Mouse (Mus musculus) left cerebral cortex, adult 11 months (tissue): ENCODE data around the gene Nat8.
A peak's percentile ranks its signal among the peaks of the same experiment; 100 is the strongest.
"Not testable (repeated sequence)": the region's sequence is repeated elsewhere in the genome, so short reads cannot be mapped to it uniquely, and the experiment has no call there.

Experiments
- DNase-seq: peaks from one replicate; pipeline ENCODE4 v3.0.0; 2022; ENCODE audit warnings: low spot score

The Nat8 gene

DNA sequence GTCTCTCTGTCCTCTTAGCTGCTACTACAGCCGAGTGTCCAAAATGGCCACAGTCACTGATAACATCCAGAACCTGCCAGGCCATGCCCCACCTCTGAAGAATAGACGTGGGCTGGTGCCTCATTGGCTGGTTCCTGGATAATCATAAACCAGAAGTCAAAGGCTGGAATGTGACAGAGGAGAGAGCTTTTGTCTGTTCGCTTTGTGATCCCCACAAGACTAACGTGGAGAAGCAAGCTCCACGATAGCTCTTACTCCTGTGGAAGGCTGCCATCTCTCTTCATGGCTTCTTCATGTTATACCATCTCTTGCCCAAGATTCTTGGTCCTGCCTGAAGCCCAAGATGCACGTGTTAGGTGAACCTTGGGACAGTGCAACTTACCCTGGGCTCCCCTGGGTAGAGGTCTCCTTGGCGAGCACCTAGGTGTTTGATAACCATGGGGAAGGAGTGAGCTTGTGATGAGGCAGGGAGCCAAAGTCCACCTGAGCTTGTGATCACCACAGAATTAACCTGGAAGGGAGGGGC lies at the start of gene Nat8:
Gene Nat8 (minus strand): TSS at position 287 of the 526 bp plus-strand sequence.
- no peak for DNase-seq

DNA sequence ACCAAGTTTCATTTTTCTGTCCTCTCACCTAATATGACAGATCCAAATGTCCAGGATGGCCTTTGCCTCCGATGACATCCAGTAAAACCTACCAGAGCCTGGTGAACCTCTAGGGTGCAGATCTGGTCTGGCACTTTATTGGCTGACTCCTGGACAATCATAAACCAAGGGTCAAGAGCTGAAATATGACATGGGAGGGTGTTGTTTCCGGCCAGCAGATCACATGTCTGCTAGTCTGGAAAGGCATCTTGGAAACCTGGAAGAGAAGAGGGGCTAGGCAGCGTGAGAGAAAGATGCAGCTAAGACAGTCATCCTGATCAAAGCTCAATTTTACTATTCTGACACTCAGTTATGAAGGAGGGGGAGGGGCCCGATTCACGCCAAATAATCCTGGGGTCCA lies 37.1 kb upstream of the Nat8 start, which contains the start of gene Nat8f2:
Gene Nat8f2 (minus strand): TSS at position 153 of the 400 bp plus-strand sequence.
- not testable (repeated sequence) for DNase-seq

DNA sequence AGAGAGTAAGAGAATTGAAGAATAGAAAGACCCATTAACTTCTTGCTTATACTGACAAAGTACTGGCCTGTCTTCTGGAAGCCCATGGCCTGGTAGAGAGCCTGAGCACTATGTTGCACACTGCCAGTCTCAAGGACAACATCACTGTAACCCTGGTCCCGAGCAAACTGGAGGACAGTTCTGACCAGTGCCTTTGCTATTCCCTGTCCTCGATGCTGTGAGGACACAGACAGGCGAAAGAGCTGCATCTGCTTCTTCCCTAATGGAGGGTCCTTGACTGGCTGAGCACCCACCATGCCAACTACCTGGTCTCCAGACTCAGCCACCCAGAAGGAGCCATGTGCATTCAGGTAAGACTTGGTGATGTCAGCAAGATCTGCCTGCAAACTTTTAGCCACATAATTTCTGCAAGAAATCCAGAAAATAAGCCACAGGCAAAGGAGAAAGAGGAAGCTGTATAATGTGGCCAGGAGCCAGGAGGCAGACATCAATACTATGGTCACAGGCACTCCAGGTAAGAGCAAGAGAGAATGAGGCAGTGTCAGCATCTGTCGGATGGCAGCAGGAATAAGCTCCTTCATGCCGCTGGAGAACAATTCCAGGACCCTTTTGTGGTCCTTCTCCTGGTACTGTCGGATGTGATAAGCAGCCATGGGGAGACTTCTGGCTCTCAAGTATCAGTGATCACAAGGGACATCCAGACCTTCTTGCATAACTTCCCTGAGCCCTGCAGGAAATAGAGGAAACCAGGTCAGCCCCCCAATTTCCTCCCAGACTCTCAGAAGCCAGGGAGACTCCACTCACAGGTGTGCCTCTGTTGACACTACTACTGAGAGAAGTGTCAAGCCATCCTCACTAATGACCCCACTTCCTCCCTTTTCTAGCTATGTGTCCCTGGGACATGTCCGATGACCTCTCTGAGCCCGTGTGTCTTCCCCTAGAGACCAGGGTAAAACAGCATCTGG lies 36.1 kb upstream of the Nat8 start:
- DNase-seq, result no peak

DNA sequence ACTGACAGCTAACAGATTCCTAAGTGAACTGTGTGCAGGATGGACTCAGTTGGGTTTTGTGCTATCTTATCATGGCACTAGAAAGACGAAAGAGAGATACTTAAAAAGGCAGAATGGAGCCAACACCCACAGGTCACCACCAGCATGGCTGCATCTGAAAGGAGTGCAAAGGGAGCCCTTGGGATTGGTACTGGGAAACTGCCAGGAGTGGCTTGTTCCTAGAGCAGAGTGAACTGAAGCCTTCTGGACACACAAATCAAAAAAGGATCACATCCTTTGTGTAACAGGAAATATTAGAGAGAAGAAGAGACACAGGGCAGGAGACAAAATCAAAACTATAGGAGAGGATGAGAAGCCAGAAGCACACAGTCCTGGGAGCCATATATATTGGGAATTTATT lies 35.1 kb upstream of the Nat8 start:
- DNase-seq, result not testable (repeated sequence)

DNA sequence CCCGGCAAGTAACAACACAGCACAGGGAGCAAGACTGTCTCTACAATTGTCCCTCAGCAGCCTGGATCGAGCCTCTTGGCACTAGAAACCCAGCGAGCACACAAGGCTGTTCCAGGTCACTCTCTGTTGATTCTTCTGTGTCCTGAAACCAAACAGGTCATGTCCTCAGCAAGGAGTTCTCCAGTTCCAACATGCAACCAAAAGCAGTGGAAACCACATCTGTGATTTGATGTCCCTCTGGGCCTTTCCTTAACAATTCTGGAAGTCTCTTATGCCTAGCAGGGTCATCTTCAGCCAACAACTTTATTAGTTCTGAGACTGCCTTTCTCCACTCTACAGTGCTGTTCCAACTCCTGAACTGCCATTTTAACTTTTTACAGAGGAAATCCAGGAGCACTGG lies 34.3 kb upstream of the Nat8 start:
- not testable (repeated sequence) for DNase-seq

DNA sequence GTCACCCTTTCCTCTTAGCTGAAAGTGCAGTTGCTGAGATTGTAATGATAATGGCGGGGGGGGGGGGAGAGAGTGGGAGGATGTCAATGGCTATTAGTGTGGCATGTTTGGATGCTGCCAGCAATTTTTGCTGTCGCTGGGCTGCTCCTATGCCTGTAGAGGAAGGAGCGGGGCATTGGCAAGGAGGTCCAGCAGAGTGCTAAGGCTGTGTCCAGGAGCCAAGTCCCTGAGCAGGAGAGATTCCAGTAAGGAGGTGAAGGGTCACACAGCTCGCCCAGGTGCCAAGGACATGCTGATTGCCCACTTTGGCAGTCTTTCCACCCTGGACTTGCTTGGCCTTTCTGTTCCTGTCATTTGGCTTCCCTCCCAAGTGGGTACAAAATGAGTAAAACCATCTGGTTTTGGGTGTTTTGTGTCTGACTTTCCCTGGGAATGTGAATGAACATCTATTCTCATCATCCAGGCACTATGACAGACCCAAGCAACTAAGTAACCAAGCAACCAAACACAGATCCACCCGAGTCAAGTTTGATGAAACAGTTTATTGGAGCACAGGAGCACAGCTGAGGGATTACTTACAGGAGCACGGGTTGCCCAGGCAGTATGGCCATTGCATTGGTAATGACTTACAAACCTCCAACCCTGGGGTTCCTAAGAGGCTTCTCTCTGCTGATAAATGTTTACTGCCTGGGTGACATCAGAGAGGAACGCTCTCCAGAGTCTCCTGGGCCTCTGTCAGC lies 33.2 kb upstream of the Nat8 start:
- DNase-seq, result not testable (repeated sequence)

DNA sequence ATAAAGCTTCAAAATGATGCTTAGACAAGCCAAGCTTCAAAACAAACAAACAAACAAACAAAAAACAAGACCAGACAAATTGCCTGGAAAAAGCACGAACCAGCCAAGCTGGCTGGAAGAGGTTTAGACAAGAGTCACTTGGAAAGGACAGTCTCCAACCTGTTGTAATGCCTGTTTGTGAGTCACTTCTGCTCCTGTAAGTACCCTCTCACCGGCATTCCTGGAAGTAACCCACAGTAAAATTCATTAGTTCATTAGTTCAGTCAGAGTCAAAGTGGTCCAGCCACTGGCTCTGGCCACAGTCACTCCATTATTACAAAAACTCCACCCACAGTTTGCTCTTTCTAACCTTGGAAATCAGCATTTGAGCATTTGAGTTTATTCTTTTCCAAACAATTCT lies 32.0 kb upstream of the Nat8 start:
- no peak for DNase-seq

DNA sequence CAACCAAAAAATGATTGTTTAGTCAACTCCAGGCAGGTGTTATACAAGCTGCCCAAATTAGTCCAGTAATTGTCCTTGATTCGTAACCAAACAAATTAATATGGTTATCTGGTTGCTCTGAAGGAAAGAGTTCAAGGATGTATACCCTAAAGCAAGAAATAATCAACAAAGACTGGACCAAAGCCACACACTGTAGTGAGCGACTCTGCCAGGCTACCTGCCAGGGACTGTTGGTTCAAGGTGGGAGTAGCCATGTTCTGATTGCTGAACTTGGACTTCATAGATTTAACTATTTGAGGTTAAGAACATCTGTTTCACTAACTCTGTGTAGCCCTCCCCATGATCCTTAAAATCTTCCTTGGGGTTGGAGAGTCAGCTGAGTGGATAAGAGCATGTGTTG lies 31.3 kb upstream of the Nat8 start:
- DNase-seq, result no peak

DNA sequence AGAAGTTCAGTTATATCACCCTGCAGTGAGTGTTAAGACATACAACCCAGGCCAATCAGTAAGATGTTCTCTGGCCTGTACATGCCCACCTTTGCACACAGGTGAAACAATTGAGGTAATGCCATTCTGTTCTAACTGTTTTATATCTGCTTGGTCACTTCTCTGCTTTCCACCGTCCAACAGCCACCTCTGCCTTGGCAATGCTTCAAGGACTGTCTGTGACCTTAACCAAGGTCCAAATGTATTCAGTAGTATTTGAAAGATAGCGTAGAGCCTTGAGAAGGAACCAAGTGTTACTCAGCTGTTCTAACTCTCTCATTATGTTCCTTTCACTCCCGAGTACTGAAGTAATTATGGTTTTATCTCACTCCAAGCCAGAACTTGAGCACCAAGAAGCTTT lies 30.7 kb upstream of the Nat8 start:
- no peak for DNase-seq

DNA sequence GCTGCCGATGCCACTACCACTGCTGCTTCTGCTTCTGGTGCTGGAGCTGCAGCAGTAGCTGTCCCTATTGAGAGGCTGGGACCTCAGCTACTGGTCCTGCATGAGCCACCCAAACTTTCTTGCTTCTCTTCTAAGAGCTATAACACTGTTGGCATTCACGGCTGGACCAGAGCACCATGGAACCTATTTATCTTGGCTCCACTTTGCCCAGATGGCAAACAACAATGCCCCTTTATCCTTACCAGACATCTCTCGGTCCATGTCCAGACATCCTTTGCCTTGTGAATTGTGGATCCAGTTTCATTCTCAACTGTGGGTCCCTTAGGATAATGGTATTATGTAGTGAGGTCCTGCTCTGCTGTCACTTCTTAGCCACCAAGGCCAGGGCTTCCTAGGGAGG lies 29.4 kb upstream of the Nat8 start:
- DNase-seq, result no peak

DNA sequence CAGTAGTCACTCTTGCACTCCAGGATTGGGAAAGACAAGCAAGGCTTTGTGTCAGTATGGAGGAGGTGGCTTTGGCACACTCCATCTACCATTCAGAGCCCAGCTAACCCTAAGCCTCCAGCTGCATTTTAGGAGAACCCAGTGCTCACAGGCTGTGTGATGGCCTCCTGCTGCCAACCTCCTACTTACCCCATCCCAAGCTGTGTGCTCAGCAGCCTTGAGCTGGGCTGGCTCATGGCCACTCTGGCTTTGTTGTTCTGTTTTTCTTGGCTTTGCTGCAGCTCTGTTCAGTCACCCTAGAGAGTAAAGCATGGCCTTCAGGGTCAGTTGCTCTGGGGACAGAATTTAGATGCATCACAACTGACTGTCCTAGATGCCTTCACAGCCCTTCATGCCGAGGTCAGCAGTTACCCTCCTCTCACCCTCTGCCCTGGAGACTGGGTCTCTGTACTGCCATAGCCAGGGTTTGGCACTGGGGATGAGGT lies 24.4 kb upstream of the Nat8 start:
- peak; percentile 76 for DNase-seq

DNA sequence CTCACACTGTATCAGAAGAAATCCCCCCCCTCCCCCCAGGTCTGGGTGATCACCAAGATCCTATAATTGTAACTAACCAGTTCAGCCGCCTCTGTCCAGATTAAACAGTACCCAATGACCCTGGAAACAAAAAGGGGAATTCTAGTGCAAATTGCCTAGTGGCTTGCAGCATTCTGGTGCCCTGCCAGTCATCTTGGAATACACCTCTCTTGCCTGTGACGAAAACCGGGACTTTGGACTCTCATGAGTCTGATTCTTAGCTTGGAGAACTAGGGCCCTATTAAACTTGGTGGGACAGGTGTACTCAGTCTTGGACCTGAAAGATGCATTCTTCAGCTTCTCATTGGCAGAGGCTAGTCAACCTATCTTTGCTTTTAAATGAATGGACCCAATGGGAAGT lies 21.6 kb upstream of the Nat8 start:
- no peak for DNase-seq

DNA sequence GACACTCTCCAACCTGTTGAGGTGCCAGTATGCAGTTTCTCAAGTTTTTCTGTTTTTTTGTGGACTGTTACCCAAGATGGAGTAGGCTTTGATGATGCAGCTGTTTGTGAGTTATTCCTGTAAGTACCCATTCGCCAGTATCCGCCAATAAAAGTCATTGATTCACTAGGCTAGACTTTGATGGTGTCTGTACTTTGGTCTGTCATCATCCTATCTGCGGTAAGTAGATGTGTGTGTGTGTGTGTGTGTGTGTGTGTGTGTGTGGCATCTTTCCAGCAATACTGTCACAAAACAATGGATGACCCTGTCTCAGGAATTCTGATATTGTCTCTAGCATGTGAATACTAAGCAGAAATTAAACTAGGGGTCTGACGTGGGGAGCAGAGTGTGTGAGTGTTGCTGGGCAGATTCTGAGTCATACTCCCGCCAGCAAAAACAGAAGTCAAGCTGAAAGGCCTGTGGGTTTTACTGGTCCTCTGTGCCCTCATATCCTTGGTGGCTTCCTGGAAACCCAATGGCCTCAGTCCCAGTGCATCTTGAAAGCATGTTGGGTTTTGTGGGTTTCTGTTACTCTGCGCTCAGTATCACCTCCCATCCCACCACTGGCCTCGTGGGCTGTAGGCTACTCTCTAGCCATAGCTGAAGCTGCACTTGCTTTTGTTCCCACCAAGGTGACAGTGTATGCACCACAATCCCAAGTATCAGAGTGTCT lies 19.3 kb upstream of the Nat8 start:
- no peak for DNase-seq

DNA sequence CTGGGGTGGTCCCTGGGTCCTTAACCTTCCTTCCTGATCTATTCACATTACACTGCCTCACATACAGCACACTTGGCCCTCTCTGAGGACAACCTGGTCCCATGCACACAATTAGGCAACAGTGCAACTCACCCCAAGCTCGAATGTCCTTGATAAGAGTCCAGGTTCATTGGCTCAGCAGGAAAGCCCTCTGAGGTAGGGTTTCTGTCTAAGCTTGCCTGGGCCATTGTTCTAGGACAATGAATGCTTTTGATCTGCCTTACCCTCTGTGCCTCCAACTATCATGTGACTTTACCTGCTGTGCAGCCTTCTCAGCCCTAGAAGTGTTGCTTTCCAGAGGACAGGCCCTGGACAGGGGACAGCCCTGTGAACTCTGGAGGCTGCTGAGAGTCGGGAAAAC lies 17.4 kb upstream of the Nat8 start:
- DNase-seq, result no peak

DNA sequence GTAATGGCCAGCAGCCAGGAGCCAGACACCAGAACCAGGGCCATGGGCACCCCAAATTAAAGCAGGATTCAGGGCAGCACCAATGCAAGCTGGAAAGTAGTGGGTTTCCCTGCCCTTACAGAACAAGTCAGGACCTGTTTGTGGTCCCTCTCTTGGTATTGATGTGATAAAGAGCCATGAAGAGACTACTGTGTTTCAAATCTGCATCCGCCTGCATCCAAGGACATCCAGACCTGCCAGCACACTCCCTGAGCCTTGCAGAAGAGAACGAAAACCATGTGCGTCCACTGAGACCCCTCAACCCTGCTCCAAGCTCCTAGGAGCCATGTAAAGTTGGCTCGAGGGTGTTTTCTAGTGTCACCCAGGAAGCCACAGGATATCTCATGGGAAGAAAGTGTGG lies 16.3 kb upstream of the Nat8 start:
- no peak for DNase-seq

DNA sequence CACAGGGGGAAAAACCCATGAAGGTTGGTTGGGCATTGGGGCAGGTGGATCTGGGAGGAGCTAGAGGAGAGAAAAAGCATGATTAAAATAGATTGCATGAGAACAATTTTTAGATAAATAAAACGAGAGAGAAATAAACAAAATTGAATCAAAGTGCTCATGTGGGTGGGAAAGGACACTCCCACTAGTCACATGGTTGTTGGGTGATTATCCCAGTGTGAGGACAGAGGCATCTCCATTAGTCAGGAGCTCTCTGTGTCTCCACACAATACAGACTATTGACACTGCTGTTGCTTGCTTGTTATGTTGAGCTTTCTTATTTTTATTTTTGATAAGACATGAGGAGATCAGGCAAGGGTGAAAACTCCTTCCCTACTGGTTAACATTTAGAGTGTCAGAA lies 15.0 kb upstream of the Nat8 start:
- DNase-seq, result no peak

DNA sequence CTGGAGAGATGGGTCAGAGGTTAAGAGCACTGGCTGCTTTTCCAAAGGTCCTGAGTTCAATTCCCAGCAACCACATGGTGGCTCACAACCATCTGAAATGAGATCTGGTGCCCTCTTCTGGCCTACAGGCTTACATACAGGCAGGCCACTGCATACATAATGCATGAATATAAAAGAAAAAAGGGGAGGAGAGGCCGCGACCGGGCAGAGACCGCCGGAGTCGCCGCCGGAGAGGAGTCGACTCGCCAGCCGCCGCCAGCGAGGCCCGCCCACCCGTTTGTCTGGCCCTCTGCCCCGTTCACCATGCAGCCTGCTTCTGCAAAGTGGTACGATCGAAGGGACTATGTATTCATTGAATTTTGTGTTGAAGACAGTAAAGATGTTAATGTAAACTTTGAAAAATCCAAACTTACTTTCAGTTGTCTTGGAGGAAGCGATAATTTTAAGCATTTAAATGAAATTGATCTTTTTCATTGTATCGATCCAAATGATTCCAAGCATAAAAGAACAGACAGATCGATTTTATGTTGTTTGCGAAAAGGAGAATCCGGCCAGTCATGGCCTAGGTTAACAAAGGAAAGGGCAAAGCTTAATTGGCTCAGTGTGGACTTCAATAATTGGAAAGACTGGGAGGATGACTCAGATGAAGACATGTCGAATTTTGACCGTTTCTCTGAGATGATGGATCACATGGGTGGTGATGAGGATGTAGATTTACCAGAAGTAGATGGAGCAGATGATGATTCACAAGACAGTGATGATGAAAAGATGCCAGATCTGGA lies 12.0 kb upstream of the Nat8 start:
- not testable (repeated sequence) for DNase-seq

DNA sequence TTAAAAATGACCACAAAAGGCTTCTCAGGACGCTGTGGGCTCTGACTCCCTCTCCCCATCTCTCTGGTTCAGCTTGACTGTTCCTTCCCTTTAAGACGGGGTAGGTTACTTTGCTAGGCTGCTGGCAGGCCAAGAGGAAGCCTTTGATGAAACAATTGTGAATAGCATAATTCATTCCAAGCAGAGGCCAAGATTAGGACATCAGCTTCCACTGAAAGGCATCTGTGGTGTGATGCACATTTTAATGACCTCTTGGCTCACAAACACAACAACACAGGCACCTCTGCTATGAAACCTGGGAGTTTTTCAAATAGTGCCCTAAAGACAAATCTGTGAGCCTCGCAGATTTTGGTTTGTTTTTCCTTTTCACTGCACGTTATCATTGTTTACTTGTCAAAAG lies 8.1 kb upstream of the Nat8 start:
- no peak for DNase-seq

DNA sequence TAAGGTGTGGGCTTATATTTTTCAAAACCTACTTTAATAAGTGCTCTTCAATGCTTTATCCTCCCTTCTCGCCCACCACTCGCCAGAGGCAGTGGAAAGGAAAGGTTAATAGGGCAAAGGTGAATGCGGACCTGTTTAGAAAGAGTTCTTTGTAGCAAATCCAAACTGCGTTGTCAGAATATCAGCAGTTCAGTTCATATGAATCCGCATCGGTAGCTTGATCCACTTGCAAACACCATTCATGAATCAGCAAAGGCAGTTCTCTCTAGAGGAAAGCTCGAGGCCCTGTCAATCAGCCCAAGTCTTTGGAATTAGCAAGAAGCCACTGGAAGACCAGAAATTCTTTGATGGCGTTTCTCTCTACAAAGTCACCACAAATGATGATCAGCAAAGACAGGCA lies 6.8 kb upstream of the Nat8 start:
- no peak for DNase-seq

DNA sequence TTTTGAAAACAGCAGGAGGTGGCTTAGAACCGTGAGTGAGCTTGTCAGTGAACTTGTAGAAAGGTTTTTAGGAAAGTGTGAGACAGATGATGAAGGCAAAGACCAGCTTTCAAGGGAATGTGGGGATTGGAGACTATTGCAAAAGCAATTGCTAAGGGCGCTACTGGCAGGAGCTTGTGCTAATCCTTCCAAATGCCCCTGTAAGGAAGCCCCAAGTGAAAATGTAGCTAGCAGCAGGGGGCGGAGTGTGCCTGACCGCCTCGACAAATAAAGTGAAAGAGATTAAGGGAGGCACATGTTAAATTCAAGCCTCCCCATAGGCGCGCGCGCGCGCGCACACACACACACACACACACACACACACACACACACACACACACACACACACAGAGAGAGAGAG lies 5.4 kb upstream of the Nat8 start:
- not testable (repeated sequence) for DNase-seq

DNA sequence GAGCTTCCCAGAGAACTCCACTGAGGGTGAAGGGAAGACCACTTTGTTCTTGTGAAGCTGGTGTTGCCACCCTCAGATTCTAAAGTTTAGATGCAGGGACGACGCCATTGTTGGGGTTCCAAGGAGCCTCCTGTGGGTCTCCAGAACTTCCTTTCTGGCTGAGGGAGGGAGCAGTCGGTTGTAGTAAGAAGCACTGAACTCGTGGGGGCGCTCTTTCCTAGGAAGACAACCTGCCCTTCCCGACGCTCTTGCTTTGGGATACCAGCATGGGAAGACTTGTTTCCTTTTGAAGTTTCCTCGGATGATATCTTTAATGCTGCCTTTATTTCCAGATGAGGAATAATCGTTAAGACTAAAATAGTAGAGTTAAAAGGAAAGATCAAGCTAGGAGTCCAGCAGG lies 4.9 kb upstream of the Nat8 start:
- not testable (repeated sequence) for DNase-seq
